Mouse (Mus musculus) heart, adult 18-20 months (tissue): Measurements from ENCODE around the gene Pdik1l. TPM values are rescaled to one million over a fixed set of nuclear protein-coding genes. Genes with fewer than 3 reads are reported as not detected.
A peak's percentile ranks its signal among the peaks of the same experiment; 100 is the strongest.

Experiments
- DNase-seq, 2 experiments: peaks; one replicate each; pipeline ENCODE4 v3.0.0; 2021 to 2022; ENCODE audit warnings: mixed read lengths in 1 of 2
- long read RNA-seq, 2 experiments: library from polyadenylated mRNA; stranded (forward); transcript quantifications; one replicate each; pipeline ENCODE4 v2.0.0; 2021
- total RNA-seq, 2 experiments: library from RNA; stranded (reverse); gene quantifications; 2 replicates each; pipeline ENCODE4 v1.2.3; 2021

Pdik1l gene
- total RNA-seq = 1 to 10 TPM; 4.8 to 8.0 TPM
- long read RNA-seq, experiment 1, full-length matches to known transcripts = 3 of 4 reads
- long read RNA-seq, experiment 1, partial matches to known transcripts = 0 of 4 reads
- long read RNA-seq, experiment 1, other reads (novel, unspliced or antisense) = 1 of 4 reads
- long read RNA-seq, experiment 2 = 0 reads

DNA sequence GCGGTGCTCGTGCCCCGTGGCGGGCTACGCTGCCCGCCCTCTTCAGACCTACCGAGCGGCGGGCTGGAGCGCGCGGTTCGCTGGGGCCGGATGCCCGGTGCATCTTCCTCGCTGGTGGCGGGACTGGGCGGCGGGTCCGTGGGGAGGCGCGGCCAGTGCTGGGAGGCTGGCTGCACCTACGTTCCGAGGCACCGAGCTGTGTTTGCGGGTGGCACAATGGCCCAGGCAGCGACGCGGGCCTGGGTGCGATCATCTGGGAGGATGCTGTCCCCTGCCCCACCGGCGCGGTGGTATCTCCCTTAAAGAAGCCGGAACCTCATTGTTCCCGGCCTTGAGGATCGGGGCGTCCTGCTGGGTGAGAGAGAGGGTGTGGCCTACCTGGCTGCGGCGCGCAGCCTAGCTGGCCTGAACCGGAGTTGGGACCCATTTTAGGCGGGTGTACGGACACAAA lies at the start of gene Pdik1l:
TSS of gene Pdik1l (minus strand) at position 321 of the 451 bp plus-strand sequence.
- DNase-seq = peak; percentile 76 to 80

DNA sequence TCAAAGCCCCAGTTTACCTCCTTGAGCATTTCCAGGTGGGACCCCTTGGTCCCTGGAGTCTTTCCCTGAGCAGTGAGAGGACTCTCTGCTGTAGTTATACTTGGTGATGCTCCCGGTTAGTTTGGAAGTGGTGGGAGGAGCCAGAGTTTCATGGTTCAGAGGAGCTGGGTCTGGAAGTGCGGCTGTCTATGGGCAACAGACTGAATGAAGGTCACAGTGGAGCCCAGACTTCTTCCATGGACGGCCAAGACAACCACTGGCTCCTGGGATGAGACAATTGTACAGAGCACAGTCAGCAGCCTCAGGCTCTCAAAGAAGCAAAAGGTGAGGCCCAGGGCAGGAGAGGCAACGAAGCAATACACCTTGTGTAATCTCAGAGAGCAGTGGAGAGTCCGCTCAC lies 42.6 kb upstream of the Pdik1l start:
- DNase-seq = no peak

DNA sequence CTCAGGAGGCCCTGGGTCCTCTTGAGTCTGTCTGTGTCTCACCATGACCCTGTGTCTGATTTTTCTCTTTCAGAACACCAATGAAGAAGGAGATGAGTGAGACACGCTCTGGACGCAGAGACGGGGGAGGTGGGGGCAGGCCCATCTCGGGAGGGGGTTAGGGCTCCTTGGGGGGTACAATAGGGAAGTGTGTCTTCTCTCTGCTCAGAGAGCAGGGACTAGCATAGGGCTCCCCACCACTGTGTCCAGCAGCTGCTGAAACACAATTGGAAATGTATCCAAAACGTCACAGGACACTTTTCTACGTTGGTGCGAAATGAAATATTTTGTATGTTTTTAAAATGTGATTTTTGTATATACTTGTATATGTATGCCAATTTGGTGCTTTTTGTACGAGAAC lies 41.1 kb upstream of the Pdik1l start:
- no peak for DNase-seq

- no peak for DNase-seq
These were observed 40.5 kb upstream of the Pdik1l start for GRCm38 (mm10) chr4:134328151-134328550.

DNA sequence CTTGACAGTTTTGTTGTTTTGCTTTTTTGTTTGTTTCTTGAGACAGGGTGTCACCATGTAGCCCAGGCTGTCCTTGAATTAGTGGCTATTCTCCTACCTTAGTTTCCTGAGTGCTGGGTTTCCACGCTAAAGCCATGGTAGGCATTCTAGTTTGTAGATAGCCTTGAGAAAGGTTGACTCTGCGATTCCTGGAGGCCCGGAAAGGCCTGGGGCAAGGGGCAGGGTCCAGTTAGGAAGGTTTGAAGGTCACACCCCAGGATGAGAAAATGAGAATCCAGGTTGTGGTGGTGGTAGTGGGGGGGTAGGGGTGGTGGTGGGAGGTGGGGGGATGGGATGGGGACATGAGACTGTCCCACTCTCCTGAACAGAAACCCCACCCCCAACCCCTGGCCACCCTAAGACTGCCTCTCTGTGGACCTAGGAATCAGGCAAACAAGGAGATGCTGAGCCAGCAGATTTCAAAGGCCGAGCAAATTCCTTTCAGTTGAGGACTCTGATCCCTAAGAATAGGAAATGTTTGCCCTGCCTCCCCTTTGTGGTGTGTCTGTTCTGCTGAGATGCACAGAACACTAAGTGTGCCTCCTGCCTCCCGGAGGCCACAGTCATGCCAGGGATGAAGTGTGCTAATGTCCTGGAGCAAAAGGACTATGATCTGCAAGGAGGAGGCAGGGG lies 39.3 kb upstream of the Pdik1l start:
- no peak for DNase-seq

GRCm38 (mm10) chr4:134324655-134325054 lies 37.0 kb upstream of the Pdik1l start:
- peak in 1 of 2 experiments; percentile 15 for DNase-seq

DNA sequence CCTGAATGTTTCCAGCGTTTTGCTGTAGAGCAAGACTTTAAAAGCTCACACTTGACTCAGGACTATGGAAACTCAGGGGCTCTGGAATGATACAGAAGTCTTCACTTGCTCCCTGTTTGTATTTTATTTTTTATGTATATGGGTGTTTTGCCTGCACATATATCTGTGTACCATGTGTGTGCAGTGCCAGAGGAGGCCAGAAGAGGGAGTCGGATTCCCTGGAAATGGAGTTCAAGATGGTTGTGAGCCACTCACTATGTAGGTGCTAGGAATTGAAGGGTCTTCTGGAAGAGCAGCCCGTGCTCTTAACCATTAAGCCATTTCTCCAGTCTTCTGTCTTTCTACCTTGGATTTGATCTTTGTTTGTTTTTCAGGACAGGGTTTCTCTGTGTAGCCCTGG lies 33.8 kb upstream of the Pdik1l start:
- DNase-seq = no peak

- DNase-seq = no peak
These were observed 32.0 kb upstream of the Pdik1l start for GRCm38 (mm10) chr4:134319674-134320073.

GRCm38 (mm10) chr4:134319074-134319473 lies 31.4 kb upstream of the Pdik1l start:
- no peak for DNase-seq

DNA sequence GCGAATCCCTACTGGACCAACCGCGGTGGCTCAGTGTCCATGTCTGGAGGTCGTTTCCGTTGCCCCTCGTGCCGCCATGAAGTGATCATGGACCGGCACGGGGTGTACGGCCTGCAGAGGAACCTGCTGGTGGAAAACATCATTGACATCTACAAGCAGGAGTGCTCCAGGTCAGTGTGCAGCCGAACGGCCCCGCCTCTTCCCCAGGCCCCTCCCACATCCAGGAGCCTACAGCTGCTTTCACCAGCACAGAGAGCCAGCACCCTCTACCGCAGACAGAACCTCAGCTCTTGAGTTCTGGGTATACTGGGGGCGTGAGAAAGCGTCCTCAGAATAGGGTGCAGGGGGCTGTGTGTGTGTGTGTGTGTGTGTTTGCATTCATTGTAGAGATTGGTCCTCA lies 28.7 kb upstream of the Pdik1l start:
- DNase-seq = peak; percentile 51 to 56

DNA sequence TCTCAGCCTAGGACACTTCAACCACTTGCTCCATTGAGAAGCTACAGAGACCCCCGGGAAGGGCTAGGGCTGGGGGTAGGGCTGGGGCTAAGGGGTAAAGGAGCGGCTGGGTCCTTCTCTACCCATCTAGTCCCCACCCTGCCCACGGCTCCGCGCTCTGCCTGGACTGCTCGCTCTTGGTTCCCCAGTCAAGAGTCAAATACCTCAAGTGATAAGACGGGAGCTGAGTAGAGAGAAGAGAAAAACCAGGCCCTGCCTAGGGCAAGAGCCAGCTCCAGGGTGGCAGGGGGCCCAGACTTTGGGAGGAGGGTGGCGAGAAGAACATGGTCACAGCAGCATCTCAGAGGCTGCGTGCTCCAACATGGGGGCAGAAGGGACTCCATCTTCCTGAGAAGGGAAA lies 27.8 kb upstream of the Pdik1l start:
- DNase-seq = peak in 1 of 2 experiments; percentile 75

- peak; percentile 79 to 82 for DNase-seq
These were observed 27.2 kb upstream of the Pdik1l start, which contains the start of gene Trim63 for GRCm38 (mm10) chr4:134314876-134315275. Trim63 (plus strand) TSS chr4:134315120.

- peak in 1 of 2 experiments; percentile 24 for DNase-seq
These were observed 26.5 kb upstream of the Pdik1l start for GRCm38 (mm10) chr4:134314081-134314655.

- no peak for DNase-seq
These were observed 25.2 kb upstream of the Pdik1l start for GRCm38 (mm10) chr4:134312901-134313300.

DNA sequence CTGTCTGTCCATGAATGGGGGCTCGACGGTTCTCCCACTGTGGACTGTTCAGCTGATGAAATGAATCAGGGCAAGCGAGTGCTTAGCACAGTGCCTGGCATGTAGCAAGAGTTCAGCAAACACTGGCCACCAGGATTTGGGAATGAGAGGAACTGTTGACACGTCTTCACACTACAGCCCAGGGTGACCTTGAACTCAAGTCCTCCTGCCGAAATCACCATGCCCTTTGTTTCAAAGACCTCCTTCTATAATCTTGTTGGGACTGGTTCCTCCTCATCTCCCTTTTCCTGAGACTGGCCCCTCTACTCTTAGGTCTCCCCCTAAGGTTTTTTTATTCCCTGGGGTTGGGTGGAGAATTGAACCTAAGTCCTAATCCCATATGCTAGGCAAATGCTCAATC lies 24.6 kb upstream of the Pdik1l start:
- no peak for DNase-seq

GRCm38 (mm10) chr4:134311784-134312183 lies 24.1 kb upstream of the Pdik1l start:
- no peak for DNase-seq

GRCm38 (mm10) chr4:134310656-134311055 lies 23.0 kb upstream of the Pdik1l start:
- no peak for DNase-seq

DNA sequence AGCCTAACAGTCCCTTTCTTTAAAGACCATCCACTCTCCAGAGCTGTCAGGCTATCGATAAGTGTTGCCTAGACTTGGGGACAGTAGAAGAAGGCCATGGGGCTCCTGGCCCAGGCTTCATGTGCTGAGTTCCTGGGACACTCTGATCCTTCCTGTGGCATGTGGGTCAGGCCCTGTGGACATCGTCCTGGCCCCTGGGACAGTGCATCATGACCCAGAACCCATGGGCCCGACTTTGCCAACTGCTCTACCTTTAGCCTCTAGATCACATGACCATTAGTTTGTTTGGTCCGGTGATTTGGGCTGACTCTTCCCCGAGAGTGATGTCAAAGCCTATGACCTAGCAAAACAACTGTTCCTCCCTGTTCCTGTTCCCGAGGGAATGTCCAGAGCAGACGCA lies 22.4 kb upstream of the Pdik1l start:
- DNase-seq = no peak

DNA sequence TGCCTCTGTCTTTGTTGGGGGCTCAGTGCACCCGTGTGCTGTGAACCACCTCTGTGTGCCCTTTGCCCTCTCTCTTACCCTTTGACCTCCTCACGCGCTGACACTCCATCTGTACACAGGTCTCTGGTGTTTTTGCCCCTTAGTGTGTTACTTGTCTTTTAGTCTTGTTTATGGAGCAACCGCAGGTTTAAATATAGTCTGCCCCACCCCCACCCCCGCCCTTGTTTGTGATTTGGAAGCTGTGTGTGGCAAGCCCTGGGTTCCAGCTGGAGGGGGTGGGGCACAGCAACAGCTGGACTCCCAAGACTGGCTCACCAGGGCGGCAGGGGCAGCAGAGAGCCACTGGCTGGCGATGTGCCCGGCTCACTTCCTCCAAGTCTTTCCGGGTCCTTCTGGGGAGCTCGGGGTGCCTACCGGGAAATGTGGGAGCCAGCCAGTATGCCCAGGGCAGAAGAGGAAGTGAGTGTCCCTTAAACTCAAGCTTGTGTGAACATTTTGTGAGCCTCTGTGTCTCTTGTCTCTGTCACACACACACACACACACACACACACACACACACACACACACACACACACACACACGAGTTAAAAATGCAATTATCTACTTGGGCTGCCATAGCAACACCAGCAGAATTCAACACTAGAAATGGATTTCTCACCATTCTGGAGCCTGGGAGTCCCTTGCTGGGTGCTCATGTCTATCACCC lies 19.8 kb upstream of the Pdik1l start:
- DNase-seq = peak; percentile 82 to 85

GRCm38 (mm10) chr4:134306963-134307362 lies 19.3 kb upstream of the Pdik1l start:
- no peak for DNase-seq

DNA sequence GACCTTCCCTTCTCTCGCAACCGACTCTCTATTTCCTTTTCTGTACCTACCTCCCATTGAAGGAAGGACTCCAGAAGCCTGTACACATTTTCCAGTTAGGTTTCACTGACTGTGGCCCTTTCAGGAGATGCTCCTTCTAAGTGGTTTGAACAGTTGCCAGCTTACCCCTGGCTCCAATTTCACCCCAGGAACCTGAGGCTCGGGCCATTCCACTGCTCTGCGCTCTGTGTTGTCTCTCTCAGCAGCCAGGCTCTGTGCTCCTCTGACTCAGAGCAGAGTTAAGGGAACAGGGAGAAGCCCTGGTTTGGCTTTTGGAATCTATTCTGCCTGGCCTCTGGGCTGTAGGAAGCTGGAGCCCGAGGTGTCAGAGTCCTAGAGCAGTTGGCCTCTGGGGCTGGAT lies 14.4 kb upstream of the Pdik1l start:
- no peak for DNase-seq

DNA sequence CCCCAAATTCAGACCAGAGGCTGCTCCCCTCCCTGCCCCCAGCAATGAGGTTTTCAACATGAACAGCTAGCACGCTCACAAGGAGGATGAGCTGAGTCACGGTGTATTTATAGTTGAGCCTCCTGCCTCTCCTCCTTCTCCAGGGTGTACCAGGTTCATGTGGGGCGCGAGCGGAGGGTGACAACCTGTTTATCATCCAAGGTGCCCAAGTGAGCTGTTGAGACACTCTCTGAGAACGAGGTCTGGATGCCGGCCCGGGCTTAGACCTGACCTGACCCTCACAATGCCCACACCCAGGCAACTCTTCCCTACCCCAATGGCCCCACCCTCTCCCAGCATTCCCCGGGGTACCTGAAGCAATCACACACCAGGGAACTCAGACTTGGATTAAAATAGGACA lies 12.6 kb upstream of the Pdik1l start:
- peak; percentile 83 to 90 for DNase-seq

- peak; percentile 58 to 70 for DNase-seq
These were observed 11.8 kb upstream of the Pdik1l start for GRCm38 (mm10) chr4:134299498-134299810.
